In genomic region chr16:25087741-25088648, GRCm38 (mm10) we compare ENCODE assay signal across 17 mouse cellular contexts.
A peak's percentile ranks its signal among the peaks of the same experiment; 100 is the strongest.
DNase-seq lines count a peak whose midpoint lies in the region; ATAC-seq and TF ChIP-seq lines count a peak whose summit lies in the region.
"Had no signal": no experiment of that assay in that cellular context is flagged by ENCODE, and none has a peak within 500 bp of the region (broad histone marks: within the 10 kb centered on the region; RNA-seq: fewer than 3 reads in every experiment).

No protein-coding gene starts in this region.

- 60% methylated on average over 10 of the region's 10 CpGs for WGBS in kidney, adult 2 months
- 62% methylated on average over 10 of the region's 10 CpGs for WGBS in neural tube, embryonic 13.5 days
- WGBS in neural tube, embryonic 15.5 days = 56% methylated on average over 10 of the region's 10 CpGs

- no peak for TF ChIP-seq POLR2A in kidney, adult 2 months (IDR thresholded peaks at IDR 0.05; ENCODE audit: low read depth, low read length)

- TF ChIP-seq CTCF in kidney, adult 2 months (conservative IDR thresholded peaks at IDR 0.05; ENCODE audit: insufficient read depth, insufficient read length, low read depth, low read length) = no peak

- no peaks in the 10 kb centered on the region for H3K27me3 ChIP-seq in kidney, adult 2 months (replicated peaks; ENCODE audit: control insufficient read depth, insufficient read depth, low read length)
- no peaks in the 10 kb centered on the region for H3K27me3 ChIP-seq in neural tube, embryonic 13.5 days
- no peaks in the 10 kb centered on the region for H3K27me3 ChIP-seq in neural tube, embryonic 15.5 days (replicated peaks)
- H3K27me3 ChIP-seq: limb, embryonic 13.5 days; midbrain, embryonic 12.5 days had no signal

- no peak overlapping the region for H3K4me3 ChIP-seq in kidney, adult 2 months (ENCODE audit: insufficient read depth, low read depth, low read length)
- H3K4me3 ChIP-seq in neural tube, embryonic 13.5 days = no peak overlapping the region
- no peak overlapping the region for H3K4me3 ChIP-seq in neural tube, embryonic 15.5 days (replicated peaks)
- H3K4me3 ChIP-seq: limb, embryonic 13.5 days; midbrain, embryonic 12.5 days had no signal

- intact Hi-C loops in gastrocnemius, postnatal 36 days (cut with DNase I) = no loop called here

- peak; percentile 54 for DNase-seq in gastrocnemius, adult 18-20 months (ENCODE audit: low spot score)
- DNase-seq in gastrocnemius, postnatal 36 days = no peak
- peak; percentile 11 for DNase-seq in kidney, adult 2 months
- DNase-seq in kidney, postnatal 25 days = no peak
- DNase-seq in frontal cortex, adult 2 months (ENCODE audit: extremely low spot score in 1 of 2, low spot score in 1 of 2) = no peak
- DNase-seq: cerebellum, adult 18-20 months; liver, postnatal 0 days; lung, postnatal 4 days; retina, postnatal 1 day; thymus, adult 2 months had no signal

- no peaks in the 10 kb centered on the region for H3K36me3 ChIP-seq in kidney, adult 2 months (ENCODE audit: control insufficient read depth, insufficient read depth, low read length)
- no peaks in the 10 kb centered on the region for H3K36me3 ChIP-seq in neural tube, embryonic 13.5 days
- H3K36me3 ChIP-seq in neural tube, embryonic 15.5 days = no peaks in the 10 kb centered on the region
- H3K36me3 ChIP-seq: G1E; limb, embryonic 13.5 days; midbrain, embryonic 12.5 days had no signal

- H3K4me1 ChIP-seq in kidney, adult 2 months (ENCODE audit: control insufficient read depth, insufficient read depth, low read length) = no peaks in the 10 kb centered on the region
- H3K4me1 ChIP-seq in neural tube, embryonic 13.5 days (replicated peaks) = 0 out of 2 replicates have a peak, but pooled peaks cover 9% of the 10 kb centered on the region
- H3K4me1 ChIP-seq in neural tube, embryonic 15.5 days = peaks cover 10% of the 10 kb centered on the region
- H3K4me1 ChIP-seq: midbrain, embryonic 12.5 days had no signal

- H3K4me2 ChIP-seq in neural tube, embryonic 13.5 days = no peak overlapping the region
- no peak overlapping the region for H3K4me2 ChIP-seq in neural tube, embryonic 15.5 days
- H3K4me2 ChIP-seq: hindbrain, embryonic 14.5 days; limb, embryonic 13.5 days; midbrain, embryonic 12.5 days had no signal

- no peak overlapping the region for H3K27ac ChIP-seq in kidney, adult 2 months (ENCODE audit: insufficient read depth, low read depth, low read length)
- H3K27ac ChIP-seq in neural tube, embryonic 13.5 days (replicated peaks) = no peak overlapping the region; the same call in 1 of the 2 replicates
- H3K27ac ChIP-seq in neural tube, embryonic 15.5 days (replicated peaks) = no peak overlapping the region
- H3K27ac ChIP-seq: hindbrain, embryonic 14.5 days; limb, embryonic 13.5 days; midbrain, embryonic 12.5 days had no signal

- no peak overlapping the region for H3K9ac ChIP-seq in neural tube, embryonic 13.5 days
- no peak overlapping the region for H3K9ac ChIP-seq in neural tube, embryonic 15.5 days (replicated peaks)
- H3K9ac ChIP-seq: hindbrain, embryonic 14.5 days; limb, embryonic 13.5 days; liver, postnatal 0 days; midbrain, embryonic 12.5 days had no signal

- H3K9me3 ChIP-seq in neural tube, embryonic 13.5 days = no peaks in the 10 kb centered on the region
- H3K9me3 ChIP-seq in neural tube, embryonic 15.5 days (replicated peaks) = no peaks in the 10 kb centered on the region
- H3K9me3 ChIP-seq: limb, embryonic 13.5 days; midbrain, embryonic 12.5 days had no signal

- ATAC-seq in neural tube, embryonic 13.5 days (ENCODE audit: low read depth) = peak; percentile 67; the same call in 1 of the 2 replicates
- no peak for ATAC-seq in neural tube, embryonic 15.5 days (ENCODE audit: low FRiP score)
- ATAC-seq: intestine, postnatal 0 days; liver, postnatal 0 days had no signal

Comparison
In these comparisons a context has a peak if more than half of its experiments do, and no peak if none do; other contexts are left out.
1. DNase-seq: peak in gastrocnemius, adult 18-20 months (single experiment) and kidney, adult 2 months (single experiment); none in gastrocnemius, postnatal 36 days (0 of 2), kidney, postnatal 25 days (0 of 2) and frontal cortex, adult 2 months (0 of 2).